Mouse (Mus musculus): Measurements from ENCODE around the gene Hspa1l. TPM values are rescaled to one million over a fixed set of nuclear protein-coding genes. Genes with fewer than 3 reads are reported as not detected.
"Not testable (repeated sequence)": the region's sequence is repeated elsewhere in the genome, so short reads cannot be mapped to it uniquely, and the experiment has no call there.

Gene Hspa1l
- polyA plus RNA-seq, 1 experiment from 2014 or later = 0.25 TPM

DNA sequence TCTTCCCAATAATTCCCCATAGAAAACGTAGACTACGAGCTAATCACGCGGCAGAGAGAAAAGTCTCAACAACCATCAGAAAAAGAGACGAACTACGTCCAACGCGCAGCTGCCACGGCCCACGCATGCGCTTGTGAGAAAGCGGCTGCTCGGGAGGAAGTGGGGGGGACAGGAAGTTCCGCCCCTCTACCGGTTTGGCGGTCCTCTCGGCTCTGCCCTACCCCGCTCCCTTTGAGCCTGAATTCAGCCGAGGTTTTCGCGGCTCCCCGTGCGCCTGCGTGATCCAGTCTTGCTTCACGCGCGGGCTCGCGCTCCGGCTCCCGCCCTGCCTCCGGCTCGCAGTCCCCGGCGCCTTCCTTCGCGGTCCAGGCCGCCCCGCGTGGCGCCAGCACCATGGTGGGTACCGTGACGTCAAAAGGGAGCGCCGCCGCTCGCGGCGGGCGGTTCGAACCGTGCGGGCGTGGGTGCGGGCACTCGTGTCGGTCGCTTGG is 9.2 kb downstream of the Hspa1l start, which contains the start of gene Lsm2:
Gene Lsm2 (plus strand): TSS at position 173 of the 491 bp plus-strand sequence.
- TF ChIP-seq CTCF (IDR thresholded peaks at IDR 0.05; ENCODE audit: low read depth) = peak; percentile 17; the same call in 1 of the 2 replicates
- no peaks in the 10 kb centered on the region for H3K4me1 ChIP-seq (replicated peaks; ENCODE audit: control insufficient read depth, insufficient read depth, low read length)
- no peaks in the 10 kb centered on the region for H3K27me3 ChIP-seq (replicated peaks; ENCODE audit: control insufficient read depth, insufficient read depth, low read length)
- peak within 1 kb of the TSS; percentile 73 for H3K4me3 ChIP-seq (ENCODE audit: low read depth, low read length)
- peak; percentile 87 for ATAC-seq
- H3K27ac ChIP-seq (ENCODE audit: low read depth, low read length) = peak within 1 kb of the TSS; percentile 93
- WGBS = under 1% methylated on average over 58 of the region's 58 CpGs
- H3K9ac ChIP-seq (ENCODE audit: low read depth, low read length) = peak within 1 kb of the TSS; percentile 72
- H3K36me3 ChIP-seq (ENCODE audit: control insufficient read depth, insufficient read depth) = peaks cover 17% of the 10 kb centered on the region
- H3K4me2 ChIP-seq (replicated peaks; ENCODE audit: low read depth) = peak within 1 kb of the TSS; percentile 91
- H3K9me3 ChIP-seq (ENCODE audit: control insufficient read depth) = no peaks in the 10 kb centered on the region

DNA sequence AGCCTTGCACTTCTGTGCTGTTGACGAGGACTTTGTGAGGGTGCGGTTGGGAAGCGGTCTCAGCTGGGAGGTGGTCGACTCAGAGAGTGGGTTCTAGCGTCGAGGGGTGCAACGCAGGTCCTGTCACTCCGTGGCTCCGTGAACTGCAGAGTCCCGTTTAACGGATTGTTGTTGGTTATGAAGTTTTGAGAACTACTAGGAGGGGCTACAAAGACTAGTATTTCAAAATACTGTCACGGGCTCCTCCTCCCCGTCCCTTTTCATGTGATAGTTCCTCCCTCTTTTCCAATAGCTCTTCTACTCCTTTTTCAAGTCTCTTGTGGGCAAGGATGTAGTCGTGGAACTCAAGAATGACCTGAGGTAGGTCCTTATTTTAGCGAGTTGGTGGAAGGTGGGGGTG is 9.8 kb downstream of the Hspa1l start:
- Histone ChIP-seq H3K4me3 (ENCODE audit: low read depth, low read length) (peak overlapping the region; percentile 73), H3K27me3 (replicated peaks; ENCODE audit: control insufficient read depth, insufficient read depth, low read length) (no peaks in the 10 kb centered on the region), H3K9ac (ENCODE audit: low read depth, low read length) (peak overlapping the region; percentile 72), H3K9me3 (ENCODE audit: control insufficient read depth) (no peaks in the 10 kb centered on the region), H3K27ac (ENCODE audit: low read depth, low read length) (peak overlapping the region; percentile 93), H3K4me2 (replicated peaks; ENCODE audit: low read depth) (peak overlapping the region; percentile 91), H3K36me3 (ENCODE audit: control insufficient read depth, insufficient read depth) (peaks cover 17% of the 10 kb centered on the region), H3K4me1 (replicated peaks; ENCODE audit: control insufficient read depth, insufficient read depth, low read length) (no peaks in the 10 kb centered on the region)
- peak; percentile 8; the same call in 1 of the 2 replicates for ATAC-seq
- TF ChIP-seq CTCF (IDR thresholded peaks at IDR 0.05; ENCODE audit: low read depth) = no peak
- WGBS = under 1% methylated on average over 15 of the region's 15 CpGs

DNA sequence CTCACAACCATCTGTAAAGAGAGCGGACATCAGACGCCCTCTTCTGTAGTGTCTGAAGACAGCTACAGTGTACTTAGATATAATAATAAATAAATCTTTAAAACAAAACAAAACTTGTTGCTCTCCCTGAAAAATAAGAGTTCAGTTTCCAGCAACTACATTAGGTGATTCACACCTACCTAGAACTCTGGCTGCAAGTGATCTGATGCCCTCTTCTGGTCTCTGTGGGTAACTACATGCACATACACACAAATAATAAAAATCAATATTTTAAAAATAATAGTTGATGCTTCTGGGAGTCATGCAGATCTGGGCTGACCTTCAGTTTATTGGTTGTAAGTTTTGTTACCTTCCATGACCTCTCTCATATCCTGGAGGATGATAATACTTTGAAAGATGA is 11.7 kb downstream of the Hspa1l start:
- WGBS = 69% methylated on average over 2 of the region's 2 CpGs
- ATAC-seq = no peak
- no peaks in the 10 kb centered on the region for H3K27me3 ChIP-seq (replicated peaks; ENCODE audit: control insufficient read depth, insufficient read depth, low read length)
- H3K4me2 ChIP-seq (replicated peaks; ENCODE audit: low read depth) = no peak overlapping the region
- H3K27ac ChIP-seq (ENCODE audit: low read depth, low read length) = no peak overlapping the region
- H3K4me3 ChIP-seq (ENCODE audit: low read depth, low read length) = no peak overlapping the region
- H3K4me1 ChIP-seq (replicated peaks; ENCODE audit: control insufficient read depth, insufficient read depth, low read length) = no peaks in the 10 kb centered on the region
- H3K36me3 ChIP-seq (ENCODE audit: control insufficient read depth, insufficient read depth) = peaks cover 17% of the 10 kb centered on the region
- no peaks in the 10 kb centered on the region for H3K9me3 ChIP-seq (ENCODE audit: control insufficient read depth)
- peak; percentile 82 for TF ChIP-seq CTCF (IDR thresholded peaks at IDR 0.05; ENCODE audit: low read depth)
- H3K9ac ChIP-seq (ENCODE audit: low read depth, low read length) = no peak overlapping the region

DNA sequence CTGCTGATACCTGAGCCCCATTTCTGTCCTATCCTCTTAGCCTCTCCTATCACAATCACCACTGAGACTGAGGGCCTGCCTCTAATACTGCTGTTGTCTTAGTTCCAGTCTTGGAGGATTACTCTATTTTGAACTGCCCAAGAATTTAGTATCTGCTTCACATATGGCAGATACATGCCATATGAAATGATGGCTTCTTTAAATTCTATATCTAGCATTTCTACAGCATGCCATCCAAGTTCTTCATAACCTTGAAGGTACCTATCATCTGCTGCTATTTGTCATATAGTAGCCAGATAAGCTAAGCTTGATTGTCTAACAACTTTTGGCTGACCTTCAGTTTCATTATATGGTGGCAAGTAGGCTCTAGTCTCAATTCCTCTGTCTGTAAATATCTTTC is 22.2 kb downstream of the Hspa1l start:
- Histone ChIP-seq H3K9ac (ENCODE audit: low read depth, low read length) (no peak overlapping the region), H3K4me2 (replicated peaks; ENCODE audit: low read depth) (no peak overlapping the region), H3K9me3 (ENCODE audit: control insufficient read depth) (no peaks in the 10 kb centered on the region), H3K4me1 (replicated peaks; ENCODE audit: control insufficient read depth, insufficient read depth, low read length) (peaks cover 8% of the 10 kb centered on the region; the same call in 1 of the 2 replicates), H3K36me3 (ENCODE audit: control insufficient read depth, insufficient read depth) (peaks cover 3% of the 10 kb centered on the region; the same call in 1 of the 2 replicates), H3K27ac (ENCODE audit: low read depth, low read length) (no peak overlapping the region), H3K27me3 (replicated peaks; ENCODE audit: control insufficient read depth, insufficient read depth, low read length) (no peaks in the 10 kb centered on the region), H3K4me3 (ENCODE audit: low read depth, low read length) (no peak overlapping the region)
- TF ChIP-seq CTCF (IDR thresholded peaks at IDR 0.05; ENCODE audit: low read depth) = no peak
- ATAC-seq = no peak

DNA sequence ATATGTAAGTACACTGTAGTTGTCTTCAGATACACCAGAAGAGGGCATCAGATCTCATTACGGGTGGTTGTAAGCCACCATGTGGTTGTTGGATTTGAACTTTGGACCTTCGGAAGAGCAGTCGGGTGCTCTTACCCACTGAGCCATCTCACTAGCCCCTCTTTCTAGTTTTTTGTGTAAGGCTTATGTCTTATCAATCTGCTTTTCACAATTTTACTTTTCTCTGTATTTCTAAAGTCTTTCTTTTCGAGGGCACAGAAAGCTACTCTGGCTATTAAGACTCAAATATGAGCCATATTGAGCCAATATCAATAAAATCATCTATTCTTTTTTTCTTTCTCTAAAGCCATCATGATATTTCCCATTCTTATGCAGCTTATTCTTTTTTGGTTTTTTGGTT is 22.7 kb downstream of the Hspa1l start:
- H3K9ac ChIP-seq (ENCODE audit: low read depth, low read length); H3K4me3 ChIP-seq (ENCODE audit: low read depth, low read length); H3K4me1 ChIP-seq (replicated peaks; ENCODE audit: control insufficient read depth, insufficient read depth, low read length); H3K27ac ChIP-seq (ENCODE audit: low read depth, low read length); H3K36me3 ChIP-seq (ENCODE audit: control insufficient read depth, insufficient read depth); H3K9me3 ChIP-seq (ENCODE audit: control insufficient read depth); H3K4me2 ChIP-seq (replicated peaks; ENCODE audit: low read depth); H3K27me3 ChIP-seq (replicated peaks; ENCODE audit: control insufficient read depth, insufficient read depth, low read length); ATAC-seq: not testable (repeated sequence)
- peak; percentile 26 for TF ChIP-seq CTCF (IDR thresholded peaks at IDR 0.05; ENCODE audit: low read depth)
- WGBS = 63% methylated on average over 4 of the region's 4 CpGs

DNA sequence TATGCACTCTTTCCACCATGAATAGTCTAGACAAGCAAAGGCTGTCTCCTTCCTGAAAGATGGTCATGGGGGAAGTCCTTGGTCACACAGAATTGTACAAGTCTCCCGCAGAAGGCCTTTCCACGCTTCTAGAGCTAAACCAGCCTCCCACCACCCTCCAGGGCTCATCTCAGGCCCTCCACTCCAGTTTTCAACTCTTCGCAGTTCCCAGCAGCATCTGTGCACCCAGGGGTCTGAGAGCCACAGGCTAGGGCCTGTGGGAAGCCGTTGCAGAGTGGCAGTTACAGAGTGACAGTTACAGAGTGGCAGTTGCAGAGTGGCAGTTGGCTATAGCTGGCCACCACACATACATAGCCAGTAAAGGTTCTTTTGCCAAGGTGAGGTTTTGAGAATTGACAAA is 23.4 kb downstream of the Hspa1l start:
- not testable (repeated sequence) for H3K36me3 ChIP-seq (ENCODE audit: control insufficient read depth, insufficient read depth); ATAC-seq; H3K4me1 ChIP-seq (replicated peaks; ENCODE audit: control insufficient read depth, insufficient read depth, low read length); H3K27ac ChIP-seq (ENCODE audit: low read depth, low read length); H3K4me2 ChIP-seq (replicated peaks; ENCODE audit: low read depth); H3K9ac ChIP-seq (ENCODE audit: low read depth, low read length); H3K27me3 ChIP-seq (replicated peaks; ENCODE audit: control insufficient read depth, insufficient read depth, low read length); H3K4me3 ChIP-seq (ENCODE audit: low read depth, low read length); H3K9me3 ChIP-seq (ENCODE audit: control insufficient read depth)
- 95% methylated on average over 4 of the region's 4 CpGs for WGBS
